ENCODE assay signal across 8 mouse cellular contexts in the genomic region with DNA sequence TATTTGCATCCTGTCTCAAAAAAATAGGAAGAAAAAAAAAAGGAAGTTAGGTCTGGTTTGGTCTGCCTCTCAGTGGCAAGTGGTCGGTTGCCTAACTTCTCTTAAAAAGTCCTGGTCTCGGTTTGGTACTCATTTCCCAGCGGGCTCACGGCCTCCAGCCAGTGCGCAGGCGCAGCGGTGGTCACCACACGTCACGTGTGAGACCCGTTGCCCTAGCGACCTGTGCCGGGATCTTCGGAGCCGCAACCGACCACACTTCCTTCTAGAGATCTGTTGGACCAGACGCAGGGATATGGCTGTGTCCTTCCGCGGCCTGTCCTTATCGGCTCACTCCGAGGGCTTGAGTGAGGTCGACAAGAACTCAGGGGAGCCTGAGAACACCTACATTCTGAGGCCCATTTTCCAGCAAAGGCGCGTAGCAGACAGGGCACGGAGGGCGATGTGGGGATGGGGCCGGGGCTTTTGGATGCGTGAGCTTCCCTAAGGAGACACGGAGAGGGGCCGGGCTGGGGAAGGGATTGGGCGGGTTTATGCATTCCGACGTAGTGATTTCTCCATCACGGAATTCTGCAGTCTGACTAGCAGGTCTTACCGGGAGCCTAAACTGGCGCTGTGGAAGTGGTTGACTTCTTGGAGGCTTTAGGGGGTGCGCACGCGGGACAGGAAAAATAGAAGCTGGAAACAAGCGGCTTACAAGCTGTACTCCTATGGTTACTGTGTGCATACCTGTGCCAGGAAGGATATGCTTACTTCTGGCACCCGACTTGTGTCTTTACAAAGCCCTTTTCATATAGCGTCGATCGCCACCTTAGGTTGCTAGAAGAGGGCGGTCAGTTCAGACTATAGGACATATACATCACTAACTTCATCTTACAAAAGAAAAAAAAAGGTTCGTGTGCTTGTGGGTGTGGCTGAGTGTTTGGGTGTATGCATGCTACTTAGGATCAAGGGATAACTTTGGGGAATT. TPM values are rescaled to one million over a fixed set of nuclear protein-coding genes. Genes with fewer than 3 reads are reported as not detected.
A peak's percentile ranks its signal among the peaks of the same experiment; 100 is the strongest.
DNase-seq lines count a peak whose midpoint lies in the region; ATAC-seq and TF ChIP-seq lines count a peak whose summit lies in the region.

Gene Tctex1d2 (plus strand): TSS at position 186 of the 967 bp plus-strand sequence.

- H3K79me2 ChIP-seq in heart, adult 2 months (replicated peaks; ENCODE audit: control insufficient read depth, insufficient read depth, low read length): no peaks in the 10 kb centered on the region

- peak; percentile 99 for DNase-seq in 3T3-L1 (ENCODE audit: low read depth, low spot score)
- DNase-seq in adrenal gland, postnatal 4 days (ENCODE audit: low spot score in 2 of 2): peak; percentile 86 to 87
- DNase-seq in embryonic facial prominence, embryonic 14.5 days (ENCODE audit: low spot score): peak; percentile 98
- peak; percentile 93 to 96 for DNase-seq in heart, adult 2 months
- DNase-seq in kidney, adult 8-10 months: peak; percentile 95
- DNase-seq in spleen, postnatal 10 days (ENCODE audit: low spot score in 2 of 2): peak; percentile 77 to 92

- H3K9ac ChIP-seq in embryonic facial prominence, embryonic 14.5 days (ENCODE audit: low read depth, low read length): peak within 1 kb of the TSS; percentile 82
- H3K9ac ChIP-seq in heart, adult 2 months (ENCODE audit: low read depth, low read length): peak within 1 kb of the TSS; percentile 72
- peak within 1 kb of the TSS; percentile 76 for H3K9ac ChIP-seq in limb, embryonic 13.5 days
- peak within 1 kb of the TSS; percentile 69 for H3K9ac ChIP-seq in midbrain, embryonic 16.5 days (ENCODE audit: low read depth, low read length)

- TF ChIP-seq POLR2A in heart, adult 2 months (IDR thresholded peaks at IDR 0.05; ENCODE audit: insufficient read depth, low read depth, low read length): peak; percentile 93

- H3K36me3 ChIP-seq in embryonic facial prominence, embryonic 14.5 days (ENCODE audit: control insufficient read depth, insufficient read depth, low read length): no peaks in the 10 kb centered on the region
- peaks cover 4% of the 10 kb centered on the region; the same call in 1 of the 2 replicates for H3K36me3 ChIP-seq in heart, adult 2 months (ENCODE audit: control insufficient read depth, insufficient read depth, low read length)
- no peaks in the 10 kb centered on the region for H3K36me3 ChIP-seq in limb, embryonic 13.5 days
- no peaks in the 10 kb centered on the region for H3K36me3 ChIP-seq in midbrain, embryonic 16.5 days (ENCODE audit: control insufficient read depth, insufficient read depth, low read length)

- intact Hi-C loops in heart, adult 2 months (cut with DNase I): loop anchor here (1.0 to 5.0 kb wide), 2 partner anchors 11 to 87 kb away; partner anchors contain the start of genes Pcyt1a and Ubxn7

- peak within 1 kb of the TSS; percentile 92 for H3K27ac ChIP-seq in embryonic facial prominence, embryonic 14.5 days (replicated peaks; ENCODE audit: low read depth, low read length)
- H3K27ac ChIP-seq in heart, adult 2 months: peak within 1 kb of the TSS; percentile 71
- H3K27ac ChIP-seq in limb, embryonic 13.5 days: peak within 1 kb of the TSS; percentile 96
- H3K27ac ChIP-seq in midbrain, embryonic 16.5 days (ENCODE audit: low read length): peak within 1 kb of the TSS; percentile 93

- TF ChIP-seq CTCF in heart, adult 2 months (IDR thresholded peaks at IDR 0.05): no peak

- peak within 1 kb of the TSS; percentile 61 for H3K4me3 ChIP-seq in embryonic facial prominence, embryonic 14.5 days (ENCODE audit: low read depth, low read length)
- H3K4me3 ChIP-seq in heart, adult 2 months: peak within 1 kb of the TSS; percentile 65
- peak within 1 kb of the TSS; percentile 69 for H3K4me3 ChIP-seq in limb, embryonic 13.5 days
- peak within 1 kb of the TSS; percentile 65 for H3K4me3 ChIP-seq in midbrain, embryonic 16.5 days (ENCODE audit: low read depth, low read length)

- no peaks in the 10 kb centered on the region for H3K9me3 ChIP-seq in embryonic facial prominence, embryonic 14.5 days (ENCODE audit: control insufficient read depth, low read length)
- no peaks in the 10 kb centered on the region for H3K9me3 ChIP-seq in limb, embryonic 13.5 days
- no peaks in the 10 kb centered on the region for H3K9me3 ChIP-seq in midbrain, embryonic 16.5 days (replicated peaks; ENCODE audit: control insufficient read depth, low read length, poor library complexity, severe bottlenecking)

- peak within 1 kb of the TSS; percentile 75 for H3K4me2 ChIP-seq in embryonic facial prominence, embryonic 14.5 days (ENCODE audit: low read depth, low read length)
- peak within 1 kb of the TSS; percentile 70 for H3K4me2 ChIP-seq in limb, embryonic 13.5 days (replicated peaks)
- peak within 1 kb of the TSS; percentile 63 for H3K4me2 ChIP-seq in midbrain, embryonic 16.5 days (ENCODE audit: low read length)

- no peak; the same call in 1 of the 2 replicates for TF ChIP-seq EP300 in heart, adult 2 months (IDR thresholded peaks at IDR 0.05; ENCODE audit: insufficient read depth, low read depth, low read length)

- H3K4me1 ChIP-seq in embryonic facial prominence, embryonic 14.5 days (ENCODE audit: control insufficient read depth, insufficient read depth, low read length): peaks cover 10% of the 10 kb centered on the region; the same call in 1 of the 2 replicates
- H3K4me1 ChIP-seq in heart, adult 2 months (ENCODE audit: control insufficient read depth, insufficient read depth, low read length): no peaks in the 10 kb centered on the region; the same call in 1 of the 2 replicates
- H3K4me1 ChIP-seq in limb, embryonic 13.5 days: peaks cover 10% of the 10 kb centered on the region
- peaks cover 10% of the 10 kb centered on the region for H3K4me1 ChIP-seq in midbrain, embryonic 16.5 days (ENCODE audit: control insufficient read depth, insufficient read depth, low read length)

- WGBS in embryonic facial prominence, embryonic 14.5 days: 1% methylated on average over 44 of the region's 45 CpGs
- WGBS in heart, adult 2 months: 2% methylated on average over 45 of the region's 45 CpGs
- 1% methylated on average over 45 of the region's 45 CpGs for WGBS in limb, embryonic 13.5 days
- WGBS in midbrain, embryonic 16.5 days: under 1% methylated on average over 45 of the region's 45 CpGs

- no peaks in the 10 kb centered on the region for H3K27me3 ChIP-seq in embryonic facial prominence, embryonic 14.5 days (replicated peaks; ENCODE audit: control insufficient read depth, insufficient read depth, low read length)
- no peaks in the 10 kb centered on the region for H3K27me3 ChIP-seq in heart, adult 2 months (ENCODE audit: control insufficient read depth, insufficient read depth, low read length)
- H3K27me3 ChIP-seq in limb, embryonic 13.5 days: no peaks in the 10 kb centered on the region
- no peaks in the 10 kb centered on the region for H3K27me3 ChIP-seq in midbrain, embryonic 16.5 days (ENCODE audit: control insufficient read depth, insufficient read depth, low read depth, low read length)

- peak; percentile 97 for ATAC-seq in embryonic facial prominence, embryonic 14.5 days (ENCODE audit: low read depth)
- ATAC-seq in limb, embryonic 13.5 days (ENCODE audit: low FRiP score, low read depth): peak; percentile 95
- peak; percentile 96 for ATAC-seq in midbrain, embryonic 16.5 days

RNA-seq across cellular contexts. Expression of gene Tctex1d2, which starts in this region (rescaled TPM):
- total RNA-seq in adrenal gland, postnatal 4 days (2021): 1 to 10 TPM; 8.9 to 9.2 TPM
- 29.2 and 30.4 TPM in 2 replicates for polyA plus RNA-seq in embryonic facial prominence, embryonic 14.5 days (2014; fragmentation: Nextera tagmentation; extraction: Ambion mirVana)
- 1 to 10 TPM; 6.2 to 6.8 TPM for total RNA-seq in heart, adult 2 months (2021)
- polyA plus RNA-seq in heart, adult 2 months (2012; rRNA removed): 6.2 and 8.7 TPM in 2 replicates
- 25.5 and 29.5 TPM in 2 replicates for polyA plus RNA-seq in limb, embryonic 13.5 days (2015; fragmentation: Nextera tagmentation; extraction: Ambion mirVana)
- polyA plus RNA-seq in midbrain, embryonic 16.5 days (2015; fragmentation: Nextera tagmentation; extraction: Ambion mirVana): 40.3 and 41.3 TPM in 2 replicates

Comparison
In these comparisons a context has a peak if more than half of its experiments do, and no peak if none do; other contexts are left out.
1. Peak in every context shown above with its lines: DNase-seq, ATAC-seq, H3K4me3 ChIP-seq and H3K27ac ChIP-seq.